Comparison of ENCODE assay signal across 25 mouse cellular contexts in genomic region chr2:173725819-173726218, GRCm38 (mm10). TPM values are rescaled to one million over a fixed set of nuclear protein-coding genes. Genes with fewer than 3 reads are reported as not detected.
"Had no signal": no experiment of that assay in that cellular context is flagged by ENCODE, and none has a peak within 500 bp of the region (broad histone marks: within the 10 kb centered on the region; RNA-seq: fewer than 3 reads in every experiment).

No protein-coding gene starts in this region.

- H3K9me3 ChIP-seq: midbrain, embryonic 10.5 days; midbrain, embryonic 13.5 days; midbrain, embryonic 15.5 days; neural tube, embryonic 12.5 days; stomach, embryonic 15.5 days had no signal

- H3K27ac ChIP-seq: liver, embryonic 14.5 days; midbrain, embryonic 10.5 days; midbrain, embryonic 13.5 days; midbrain, embryonic 15.5 days; neural tube, embryonic 12.5 days; stomach, embryonic 15.5 days; stomach, postnatal 0 days had no signal

- ATAC-seq: midbrain, embryonic 13.5 days; midbrain, embryonic 15.5 days had no signal

- DNase-seq: lung, adult 18-20 months; lung, embryonic 14.5 days; lung, postnatal 10 days; lung, postnatal 4 days; right cerebral cortex, postnatal 14 days; thymus, adult 18-20 months; thymus, postnatal 14 days; thymus, postnatal 36 days had no signal

- H3K36me3 ChIP-seq: midbrain, embryonic 10.5 days; midbrain, embryonic 13.5 days; midbrain, embryonic 15.5 days; neural tube, embryonic 12.5 days; stomach, embryonic 15.5 days had no signal

- H3K9ac ChIP-seq: liver, embryonic 14.5 days; lung, embryonic 14.5 days; midbrain, embryonic 13.5 days; midbrain, embryonic 15.5 days; neural tube, embryonic 12.5 days; stomach, embryonic 15.5 days had no signal

- H3K4me3 ChIP-seq: midbrain, embryonic 10.5 days; midbrain, embryonic 13.5 days; midbrain, embryonic 15.5 days; neural tube, embryonic 12.5 days; stomach, embryonic 15.5 days had no signal

- H3K4me2 ChIP-seq: lung, embryonic 14.5 days; midbrain, embryonic 13.5 days; midbrain, embryonic 15.5 days; neural tube, embryonic 12.5 days; stomach, embryonic 15.5 days had no signal

- H3K27me3 ChIP-seq: midbrain, embryonic 13.5 days; midbrain, embryonic 15.5 days; neural tube, embryonic 12.5 days; stomach, embryonic 15.5 days had no signal

RNA-seq across cellular contexts. Expression of gene 1700010B08Rik, which starts 6.6 kb away (rescaled TPM):
- total RNA-seq: megakaryocyte, adult 5-6 weeks; megakaryocyte-erythroid progenitor cell, adult 5-6 weeks; midbrain, postnatal 0 days; monocyte, adult 5-6 weeks; neutrophil, adult 5-6 weeks had no signal
- polyA plus RNA-seq: liver, embryonic 14.5 days; liver, embryonic 16.5 days; lung, embryonic 14.5 days; lung, embryonic 16.5 days; midbrain, embryonic 10.5 days; midbrain, embryonic 13.5 days; midbrain, postnatal 0 days; neural tube, embryonic 12.5 days; neural tube, embryonic 14.5 days; spleen, adult 2 months; stomach, embryonic 15.5 days; stomach, postnatal 0 days; thymus, postnatal 0 days had no signal
